ENCODE assay signal across 32 mouse cellular contexts in genomic region chr4:102172711-102173213, GRCm38 (mm10).
DNase-seq lines count a peak whose midpoint lies in the region; ATAC-seq lines count a peak whose summit lies in the region.
"Had no signal": no experiment of that assay in that cellular context is flagged by ENCODE, and none has a peak within 500 bp of the region (broad histone marks: within the 10 kb centered on the region; RNA-seq: fewer than 3 reads in every experiment).

No protein-coding gene starts in this region.

- no peak overlapping the region for H3K27ac ChIP-seq in liver, embryonic 12.5 days
- H3K27ac ChIP-seq: embryonic facial prominence, embryonic 13.5 days; forebrain, embryonic 10.5 days; forebrain, embryonic 15.5 days; heart, embryonic 10.5 days; heart, embryonic 15.5 days; limb, embryonic 10.5 days; limb, embryonic 15.5 days; liver, embryonic 14.5 days; midbrain, embryonic 13.5 days; neural tube, embryonic 13.5 days; stomach, embryonic 15.5 days had no signal

- WGBS in liver, embryonic 12.5 days (ENCODE audit: insufficient replicate concordance) = 50% methylated on average over 7 of the region's 7 CpGs

- ATAC-seq in megakaryocyte progenitor cell, adult 5-6 weeks (replicated peaks; ENCODE audit: poor library complexity) = peak; percentile 55
- ATAC-seq in liver, embryonic 12.5 days = no peak
- ATAC-seq: activated CD4-positive, CD25-positive, alpha-beta regulatory T cell, adult 4 months; CD4-positive, CD25-positive, alpha-beta regulatory T cell, adult 4 months; forebrain, embryonic 15.5 days; intestine, embryonic 16.5 days; midbrain, embryonic 13.5 days had no signal

- DNase-seq in embryo, embryonic 11 days = peak; percentile 5
- DNase-seq in embryo, embryonic 9.5 days (ENCODE audit: extremely low spot score) = no peak
- peak; percentile 14 for DNase-seq in layer of hippocampus, adult 9-11 months
- DNase-seq in layer of hippocampus, adult 9-10 months (ENCODE audit: low spot score) = no peak
- DNase-seq in Muller cell, postnatal 12 days (ENCODE audit: inconsistent ontology term) = peak; percentile 40
- DNase-seq in urinary bladder, postnatal 4 days (ENCODE audit: low spot score in 2 of 2) = no peak
- DNase-seq: adrenal gland, postnatal 10 days; cerebellum, adult 18-20 months; cerebellum, postnatal 14 days; kidney, adult 8-10 months; kidney, postnatal 14 days; layer of hippocampus, postnatal 36 days; lung, adult 2 months; lung, postnatal 10 days; right cerebral cortex, postnatal 14 days had no signal

- no peaks in the 10 kb centered on the region for H3K27me3 ChIP-seq in liver, embryonic 12.5 days (replicated peaks)
- H3K27me3 ChIP-seq: embryonic facial prominence, embryonic 13.5 days; forebrain, embryonic 15.5 days; heart, embryonic 15.5 days; limb, embryonic 15.5 days; megakaryocyte, embryonic 14.5 days; midbrain, embryonic 13.5 days; neural tube, embryonic 13.5 days; stomach, embryonic 15.5 days had no signal

- H3K36me3 ChIP-seq in liver, embryonic 12.5 days = no peaks in the 10 kb centered on the region
- H3K36me3 ChIP-seq: embryonic facial prominence, embryonic 13.5 days; forebrain, embryonic 10.5 days; forebrain, embryonic 15.5 days; heart, embryonic 10.5 days; heart, embryonic 15.5 days; limb, embryonic 10.5 days; limb, embryonic 15.5 days; midbrain, embryonic 13.5 days; neural tube, embryonic 13.5 days; stomach, embryonic 15.5 days had no signal

- no peak overlapping the region for H3K4me2 ChIP-seq in liver, embryonic 12.5 days
- H3K4me2 ChIP-seq: embryonic facial prominence, embryonic 13.5 days; forebrain, embryonic 15.5 days; heart, embryonic 15.5 days; limb, embryonic 15.5 days; midbrain, embryonic 13.5 days; neural tube, embryonic 13.5 days; stomach, embryonic 15.5 days had no signal

- no peaks in the 10 kb centered on the region for H3K4me1 ChIP-seq in liver, embryonic 12.5 days
- H3K4me1 ChIP-seq: embryonic facial prominence, embryonic 13.5 days; forebrain, embryonic 15.5 days; limb, embryonic 10.5 days; limb, embryonic 15.5 days; megakaryocyte, embryonic 14.5 days; midbrain, embryonic 13.5 days; stomach, embryonic 15.5 days had no signal

- H3K4me3 ChIP-seq in liver, embryonic 12.5 days = no peak overlapping the region
- H3K4me3 ChIP-seq: embryonic facial prominence, embryonic 13.5 days; forebrain, embryonic 10.5 days; forebrain, embryonic 15.5 days; heart, embryonic 10.5 days; heart, embryonic 15.5 days; limb, embryonic 10.5 days; limb, embryonic 15.5 days; megakaryocyte, embryonic 14.5 days; midbrain, embryonic 13.5 days; neural tube, embryonic 13.5 days; stomach, embryonic 15.5 days had no signal

- H3K9ac ChIP-seq in liver, embryonic 12.5 days = no peak overlapping the region
- H3K9ac ChIP-seq: embryonic facial prominence, embryonic 13.5 days; forebrain, embryonic 15.5 days; heart, embryonic 15.5 days; limb, embryonic 15.5 days; liver, embryonic 14.5 days; midbrain, embryonic 13.5 days; neural tube, embryonic 13.5 days; stomach, embryonic 15.5 days had no signal

- no peaks in the 10 kb centered on the region for H3K9me3 ChIP-seq in liver, embryonic 12.5 days (replicated peaks)
- H3K9me3 ChIP-seq: embryonic facial prominence, embryonic 13.5 days; forebrain, embryonic 10.5 days; forebrain, embryonic 15.5 days; heart, embryonic 10.5 days; heart, embryonic 15.5 days; limb, embryonic 10.5 days; limb, embryonic 15.5 days; megakaryocyte, embryonic 14.5 days; midbrain, embryonic 13.5 days; neural tube, embryonic 13.5 days; stomach, embryonic 15.5 days had no signal

Comparison
In these comparisons a context has a peak if more than half of its experiments do, and no peak if none do; other contexts are left out.
1. DNase-seq: peak in embryo, embryonic 11 days (single experiment), layer of hippocampus, adult 9-11 months (single experiment) and Muller cell, postnatal 12 days (single experiment); none in embryo, embryonic 9.5 days (single experiment), layer of hippocampus, adult 9-10 months (single experiment) and urinary bladder, postnatal 4 days (0 of 2).